In genomic region chr9:78847890-78848563, GRCm38 (mm10) we compare ENCODE assay signal across 18 mouse cellular contexts.
DNase-seq lines count a peak whose midpoint lies in the region; ATAC-seq and TF ChIP-seq lines count a peak whose summit lies in the region.
"Had no signal": no experiment of that assay in that cellular context is flagged by ENCODE, and none has a peak within 500 bp of the region (broad histone marks: within the 10 kb centered on the region; RNA-seq: fewer than 3 reads in every experiment).

No protein-coding gene starts in this region.

- peak; percentile 57 for DNase-seq in forebrain, embryonic 14.5 days (ENCODE audit: low spot score)
- DNase-seq in forebrain, embryonic 11.5 days (ENCODE audit: low spot score): no peak
- no peak for DNase-seq in heart, postnatal 10 days
- peak; percentile 78 for DNase-seq in brain, embryonic 14.5 days (ENCODE audit: low read depth)
- peak; percentile 33 for DNase-seq in limb, embryonic 14.5 days (ENCODE audit: low spot score)
- no peak for DNase-seq in kidney, postnatal 4 days
- DNase-seq in urinary bladder, postnatal 25 days (ENCODE audit: low spot score): no peak
- DNase-seq: B cell, adult 2 months; gastrocnemius, postnatal 10 days; kidney, adult 18-20 months; kidney, postnatal 25 days; lung, postnatal 10 days; right cerebral cortex, postnatal 14 days had no signal

- TF ChIP-seq POLR2A in brain, embryonic 14.5 days (IDR thresholded peaks at IDR 0.05; ENCODE audit: borderline replicate concordance, extremely low read depth, insufficient read depth, insufficient read length, poor library complexity, severe bottlenecking): no peak
- TF ChIP-seq POLR2A in limb, embryonic 14.5 days (IDR thresholded peaks at IDR 0.05; ENCODE audit: borderline replicate concordance, extremely low read depth, insufficient read depth, insufficient read length): no peak

- no peaks in the 10 kb centered on the region for H3K27me3 ChIP-seq in forebrain, embryonic 14.5 days (replicated peaks; ENCODE audit: control insufficient read depth, insufficient read depth, low read length)
- no peaks in the 10 kb centered on the region for H3K27me3 ChIP-seq in forebrain, embryonic 11.5 days (ENCODE audit: control insufficient read depth, insufficient read depth, low read length)
- no peaks in the 10 kb centered on the region for H3K27me3 ChIP-seq in heart, embryonic 16.5 days (ENCODE audit: control insufficient read depth, insufficient read depth, low read length)
- H3K27me3 ChIP-seq in limb, embryonic 14.5 days (ENCODE audit: control insufficient read depth, insufficient read depth, low read length): no peaks in the 10 kb centered on the region
- H3K27me3 ChIP-seq: embryonic facial prominence, embryonic 12.5 days; hindbrain, embryonic 15.5 days had no signal

- H3K27ac ChIP-seq in forebrain, embryonic 14.5 days (ENCODE audit: low read depth, low read length): no peak overlapping the region
- no peak overlapping the region for H3K27ac ChIP-seq in forebrain, embryonic 11.5 days (ENCODE audit: low read depth, low read length)
- H3K27ac ChIP-seq in heart, embryonic 16.5 days (ENCODE audit: low read length): no peak overlapping the region
- H3K27ac ChIP-seq in limb, embryonic 14.5 days (replicated peaks; ENCODE audit: low read depth, low read length): no peak overlapping the region
- H3K27ac ChIP-seq: embryonic facial prominence, embryonic 12.5 days; hindbrain, embryonic 15.5 days; liver, embryonic 14.5 days had no signal

- no peaks in the 10 kb centered on the region for H3K9me3 ChIP-seq in forebrain, embryonic 14.5 days (replicated peaks; ENCODE audit: control insufficient read depth, low read length)
- H3K9me3 ChIP-seq in forebrain, embryonic 11.5 days (ENCODE audit: control insufficient read depth, low read length): no peaks in the 10 kb centered on the region
- no peaks in the 10 kb centered on the region for H3K9me3 ChIP-seq in heart, embryonic 16.5 days (replicated peaks; ENCODE audit: control insufficient read depth, low read length)
- H3K9me3 ChIP-seq in limb, embryonic 14.5 days (ENCODE audit: control insufficient read depth, low read length): no peaks in the 10 kb centered on the region
- H3K9me3 ChIP-seq: embryonic facial prominence, embryonic 12.5 days; hindbrain, embryonic 15.5 days had no signal

- intact Hi-C loops in heart, postnatal 10 days (cut with DNase I): no loop called here

- H3K4me2 ChIP-seq in forebrain, embryonic 14.5 days (ENCODE audit: low read length): no peak overlapping the region
- H3K4me2 ChIP-seq in forebrain, embryonic 11.5 days (ENCODE audit: low read depth, low read length, severe bottlenecking): no peak overlapping the region
- peak overlapping the region; percentile 18; the same call in 1 of the 2 replicates for H3K4me2 ChIP-seq in heart, embryonic 16.5 days (ENCODE audit: low read depth, low read length)
- no peak overlapping the region for H3K4me2 ChIP-seq in limb, embryonic 14.5 days (replicated peaks; ENCODE audit: low read depth, low read length, severe bottlenecking)
- H3K4me2 ChIP-seq: embryonic facial prominence, embryonic 12.5 days; hindbrain, embryonic 15.5 days had no signal

- no peak overlapping the region for H3K4me3 ChIP-seq in forebrain, embryonic 14.5 days (ENCODE audit: low read depth, low read length)
- no peak overlapping the region for H3K4me3 ChIP-seq in forebrain, embryonic 11.5 days (ENCODE audit: low read depth, low read length)
- H3K4me3 ChIP-seq in heart, embryonic 16.5 days (ENCODE audit: low read length): no peak overlapping the region
- H3K4me3 ChIP-seq in limb, embryonic 14.5 days (replicated peaks; ENCODE audit: low read length): no peak overlapping the region
- H3K4me3 ChIP-seq: embryonic facial prominence, embryonic 12.5 days; hindbrain, embryonic 15.5 days had no signal

- no peaks in the 10 kb centered on the region for H3K4me1 ChIP-seq in forebrain, embryonic 14.5 days (ENCODE audit: control insufficient read depth, insufficient read depth, low read length)
- H3K4me1 ChIP-seq in forebrain, embryonic 11.5 days (replicated peaks; ENCODE audit: control insufficient read depth, insufficient read depth, low read length): no peaks in the 10 kb centered on the region
- H3K4me1 ChIP-seq in heart, embryonic 16.5 days (ENCODE audit: control insufficient read depth, insufficient read depth, low read length): peaks cover 22% of the 10 kb centered on the region
- H3K4me1 ChIP-seq in limb, embryonic 14.5 days (ENCODE audit: control insufficient read depth, insufficient read depth, low read length): peaks cover 11% of the 10 kb centered on the region
- H3K4me1 ChIP-seq: hindbrain, embryonic 15.5 days had no signal

- H3K36me3 ChIP-seq in forebrain, embryonic 14.5 days (ENCODE audit: control insufficient read depth, insufficient read depth, low read length): no peaks in the 10 kb centered on the region
- H3K36me3 ChIP-seq in forebrain, embryonic 11.5 days (ENCODE audit: control insufficient read depth, insufficient read depth, low read length): no peaks in the 10 kb centered on the region
- H3K36me3 ChIP-seq in heart, embryonic 16.5 days (ENCODE audit: control insufficient read depth, insufficient read depth): no peaks in the 10 kb centered on the region
- H3K36me3 ChIP-seq in limb, embryonic 14.5 days (ENCODE audit: control insufficient read depth, insufficient read depth, low read length): no peaks in the 10 kb centered on the region
- H3K36me3 ChIP-seq: embryonic facial prominence, embryonic 12.5 days; hindbrain, embryonic 15.5 days had no signal

- peak; percentile 57; the same call in 1 of the 2 replicates for ATAC-seq in forebrain, embryonic 14.5 days
- no peak for ATAC-seq in forebrain, embryonic 11.5 days (replicated peaks; ENCODE audit: low FRiP score)
- no peak for ATAC-seq in heart, embryonic 16.5 days (replicated peaks; ENCODE audit: extremely low read depth, insufficient read depth, low FRiP score)
- ATAC-seq in limb, embryonic 14.5 days (ENCODE audit: low FRiP score, low read depth): no peak
- ATAC-seq: Patski had no signal

- 54% methylated on average over 9 of the region's 9 CpGs for WGBS in forebrain, embryonic 14.5 days
- WGBS in forebrain, embryonic 11.5 days: 78% methylated on average over 9 of the region's 9 CpGs
- WGBS in heart, embryonic 16.5 days: 29% methylated on average over 9 of the region's 9 CpGs
- WGBS in limb, embryonic 14.5 days: 55% methylated on average over 9 of the region's 9 CpGs

- H3K9ac ChIP-seq in forebrain, embryonic 14.5 days (ENCODE audit: low read length): no peak overlapping the region
- H3K9ac ChIP-seq in forebrain, embryonic 11.5 days (ENCODE audit: low read length): no peak overlapping the region
- no peak overlapping the region for H3K9ac ChIP-seq in heart, embryonic 16.5 days (ENCODE audit: low read length)
- H3K9ac ChIP-seq in limb, embryonic 14.5 days (ENCODE audit: low read depth, low read length, severe bottlenecking): no peak overlapping the region
- H3K9ac ChIP-seq: embryonic facial prominence, embryonic 12.5 days; hindbrain, embryonic 15.5 days; liver, embryonic 14.5 days had no signal

- no peak for TF ChIP-seq CTCF in brain, embryonic 14.5 days (IDR thresholded peaks at IDR 0.05; ENCODE audit: borderline replicate concordance, extremely low read depth, insufficient read depth, insufficient read length)

Comparison
In these comparisons a context has a peak if more than half of its experiments do, and no peak if none do; other contexts are left out.
1. DNase-seq: peak in forebrain, embryonic 14.5 days (single experiment), brain, embryonic 14.5 days (single experiment) and limb, embryonic 14.5 days (single experiment); none in forebrain, embryonic 11.5 days (single experiment), heart, postnatal 10 days (0 of 2), kidney, postnatal 4 days (0 of 2) and urinary bladder, postnatal 25 days (single experiment).